Mouse (Mus musculus) small intestine, adult 2 months (tissue): ENCODE measurements at regions not wholly inside any gene's neighbourhood (a gene's known extent, or its start where the extent isn't known, plus 50 kb on each side); places are given as distances from the start of the nearest gene placed in this dataset.

Source experiments
- CTCF ChIP-seq: fragments of 200-500 bp; IDR thresholded peaks from 2 replicates; pipeline ENCODE4 v1.5.1; 2012; ENCODE audit warnings: low read depth, mild to moderate bottlenecking, control low read depth, inconsistent platforms, low read length, moderate library complexity, mixed read lengths; ENCODE audit not compliant: insufficient replicate concordance, insufficient read length; ENCODE audit errors: extremely low read depth
- POLR2A ChIP-seq: fragments of 200-500 bp; IDR thresholded peaks from 2 replicates; pipeline ENCODE4 v1.6.1; 2012; ENCODE audit warnings: low read depth, mild to moderate bottlenecking, control low read depth, inconsistent platforms, low read length, moderate library complexity

DNA sequence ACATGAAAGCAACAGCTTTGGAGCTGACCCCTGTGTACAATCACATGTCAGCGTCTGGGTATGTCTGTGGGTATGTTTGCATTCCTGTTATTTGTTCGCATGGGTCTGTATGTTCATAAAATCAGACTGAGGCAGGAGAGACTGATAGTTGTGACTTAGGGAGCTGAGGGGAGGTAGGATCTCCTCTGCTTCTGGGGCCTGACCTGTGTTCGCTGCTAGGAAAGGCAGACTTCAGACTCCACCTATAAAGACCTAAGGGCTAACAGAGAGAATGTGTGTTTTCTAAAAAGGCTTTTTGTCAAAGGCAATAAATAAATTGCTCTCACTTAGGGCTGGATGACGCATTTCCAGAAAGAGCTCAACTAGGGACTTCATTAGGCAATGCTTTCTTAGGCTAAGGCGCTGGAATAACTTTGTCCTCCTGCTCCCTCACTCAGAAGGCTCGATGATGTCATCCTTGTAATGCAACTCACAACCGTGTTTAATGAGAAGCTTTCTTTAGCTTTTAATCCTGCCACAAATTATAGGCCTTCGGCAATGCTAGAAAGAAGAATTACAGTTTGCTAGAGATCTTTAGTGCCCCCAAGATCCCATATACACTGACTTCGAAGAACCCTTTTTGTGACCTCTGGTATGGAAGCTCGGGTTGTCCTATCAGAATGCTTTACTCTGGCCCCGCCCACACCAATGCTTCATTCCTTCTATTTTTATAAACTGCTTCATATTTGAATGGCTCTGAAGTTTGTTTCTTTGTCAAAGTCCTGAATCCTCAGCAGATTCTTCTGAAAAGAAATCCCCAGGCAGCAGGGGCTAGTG, 72.7 kb upstream of the Stac start:
- no peak for TF ChIP-seq CTCF
- no peak for TF ChIP-seq POLR2A
